Mouse (Mus musculus): ENCODE data around the gene Tceal7.
"Not testable (repeated sequence)": the region's sequence is repeated elsewhere in the genome, so short reads cannot be mapped to it uniquely, and the experiment has no call there.

Gene Tceal7

DNA sequence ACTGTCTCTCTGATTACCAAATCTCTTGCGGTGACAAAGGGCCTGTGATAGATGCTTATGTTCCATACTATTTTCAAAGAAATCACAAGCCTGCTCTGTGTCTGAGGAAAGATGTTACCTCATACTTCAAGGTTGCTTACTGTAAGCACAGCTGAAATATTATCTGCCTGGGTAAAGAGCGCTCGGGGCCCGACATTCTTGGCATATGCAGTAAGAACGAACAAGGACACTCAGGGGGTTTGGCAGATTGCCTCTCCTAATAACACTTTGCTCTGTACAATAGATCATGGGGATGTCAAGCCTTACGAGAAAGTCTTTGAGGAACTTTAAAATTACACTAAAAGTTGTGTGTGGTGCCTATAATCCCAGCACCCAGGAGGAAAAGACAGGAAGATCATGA is 34.2 kb downstream of the Tceal7 start:
- DNase-seq (ENCODE audit: low read depth), result no peak

DNA sequence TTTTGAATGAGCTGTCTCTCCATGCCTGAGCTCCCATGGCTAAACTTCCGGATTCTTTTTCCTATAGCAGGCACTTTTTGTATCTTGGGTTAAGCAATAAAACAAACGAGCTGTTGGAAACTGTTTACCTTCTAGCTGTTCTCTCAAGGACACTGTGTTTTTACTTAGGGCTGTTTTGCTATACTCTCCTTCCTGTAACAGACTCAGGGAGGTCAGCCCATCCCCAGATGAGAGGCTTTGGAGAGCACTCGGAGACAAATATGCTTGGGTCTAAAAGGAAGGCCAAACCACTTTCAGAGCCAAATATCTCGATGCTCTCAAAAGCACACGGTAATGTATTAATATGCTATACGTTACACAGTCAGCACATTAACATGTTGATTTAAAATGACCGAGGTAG is 35.1 kb downstream of the Tceal7 start:
- no peak for DNase-seq (ENCODE audit: low read depth)

DNA sequence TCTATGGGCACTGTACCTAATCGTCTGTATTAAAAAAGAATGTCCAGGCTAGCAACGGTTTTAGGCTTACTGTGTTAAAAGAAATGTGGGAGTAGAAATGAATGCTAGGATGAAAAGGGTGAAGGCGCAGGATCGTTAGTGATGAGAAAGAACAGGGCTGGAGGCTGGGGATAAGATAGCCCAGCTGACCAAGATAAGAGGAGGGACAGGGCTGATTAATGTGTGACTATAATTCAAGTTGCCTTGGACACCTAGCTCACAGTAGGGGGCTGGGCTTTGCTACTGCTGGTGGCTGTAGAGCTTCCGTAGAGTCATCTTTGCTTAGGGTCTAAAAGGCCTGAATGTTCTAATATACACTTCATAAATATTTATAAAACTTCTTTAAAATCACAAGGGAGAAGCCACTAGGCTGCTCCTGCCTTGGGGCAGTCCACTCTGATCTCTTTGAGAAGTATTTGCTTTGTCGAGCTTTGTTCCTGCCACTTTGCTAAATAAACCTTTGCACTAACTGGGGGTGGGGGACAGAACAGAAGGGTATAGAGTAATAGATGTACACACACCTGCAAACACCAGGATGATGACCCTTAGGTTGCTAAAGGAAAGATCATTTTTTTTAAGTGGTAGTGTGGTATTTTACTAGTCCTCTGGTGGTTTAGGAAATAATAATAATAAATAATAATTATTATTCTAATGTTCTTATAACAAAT is 37.6 kb downstream of the Tceal7 start:
- DNase-seq (ENCODE audit: low read depth), result no peak

DNA sequence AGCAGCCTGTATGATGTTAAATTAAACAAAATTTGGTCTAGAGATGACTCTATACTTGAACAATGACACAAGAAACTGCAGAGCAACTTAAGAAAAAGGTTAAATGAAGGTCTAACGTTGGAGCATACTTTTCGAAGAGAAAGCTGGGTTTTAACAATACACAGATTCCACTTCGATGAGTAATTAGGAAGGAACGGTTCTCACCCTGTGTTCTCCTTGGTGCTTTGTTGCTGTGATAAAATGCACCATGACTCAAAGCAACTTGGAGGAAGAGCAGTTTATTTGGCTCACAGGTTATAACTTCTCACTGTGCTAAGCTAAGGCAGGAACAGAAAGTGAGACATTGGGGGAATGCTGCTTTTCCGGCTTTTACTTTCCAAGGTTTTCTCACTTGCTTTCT is 53.1 kb downstream of the Tceal7 start:
- DNase-seq (ENCODE audit: low read depth), result no peak

DNA sequence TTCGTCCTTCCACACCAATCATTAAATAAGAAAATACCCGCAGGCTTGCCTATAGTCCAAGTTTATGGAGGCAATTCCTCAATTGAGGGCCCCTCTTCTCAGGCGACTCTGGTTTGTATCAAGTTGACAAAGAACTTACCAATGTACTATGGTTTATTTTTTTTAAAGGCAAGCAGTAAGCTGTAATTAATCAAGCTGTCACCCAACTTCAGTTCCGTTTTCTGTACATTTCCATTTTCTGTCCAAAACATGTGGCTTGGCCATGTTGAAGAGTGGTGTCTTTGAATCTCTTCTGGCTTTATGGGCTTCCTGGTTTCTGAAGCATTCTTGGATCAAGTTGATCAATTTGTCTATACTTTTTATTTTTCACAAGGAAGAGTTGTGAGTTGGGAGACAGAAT is 53.6 kb downstream of the Tceal7 start:
- no peak for DNase-seq (ENCODE audit: low read depth)

DNA sequence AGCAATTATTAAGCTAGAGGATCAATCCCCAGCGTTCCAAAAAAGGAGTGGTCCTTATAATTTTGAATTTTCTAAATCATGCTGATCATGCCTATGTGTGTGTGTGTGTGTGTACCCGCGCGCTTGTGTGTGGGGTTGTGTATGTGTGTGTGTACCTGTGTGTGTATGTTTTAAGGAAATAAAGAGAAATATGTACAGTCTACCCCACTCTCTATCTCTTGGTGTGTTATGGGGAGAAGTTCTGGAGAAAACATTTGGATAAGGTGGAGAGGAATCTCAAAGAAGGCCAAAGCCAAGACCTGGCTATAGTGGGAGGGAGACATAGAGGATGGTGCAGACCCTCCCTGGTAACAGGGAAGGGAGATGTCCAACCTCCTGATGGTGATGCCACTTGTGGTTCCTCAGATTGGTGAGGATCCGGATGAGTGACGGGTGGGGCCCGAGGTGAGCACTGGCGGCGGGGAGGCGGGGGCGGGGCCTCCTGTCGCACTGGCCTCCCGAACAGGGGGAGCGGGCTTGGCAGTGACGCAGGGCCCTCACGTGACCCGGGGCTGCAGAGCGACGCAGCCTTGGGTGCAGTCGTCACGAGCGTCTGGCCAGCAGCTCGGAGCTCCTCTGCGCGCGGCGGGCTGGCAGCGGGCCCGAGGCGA is 55.3 kb downstream of the Tceal7 start, which contains the start of gene Bex3:
Gene Bex3, plus strand, starts transcription at position 511 of the 650 bp plus-strand sequence.
- DNase-seq (ENCODE audit: low read depth), result peak; percentile 45

DNA sequence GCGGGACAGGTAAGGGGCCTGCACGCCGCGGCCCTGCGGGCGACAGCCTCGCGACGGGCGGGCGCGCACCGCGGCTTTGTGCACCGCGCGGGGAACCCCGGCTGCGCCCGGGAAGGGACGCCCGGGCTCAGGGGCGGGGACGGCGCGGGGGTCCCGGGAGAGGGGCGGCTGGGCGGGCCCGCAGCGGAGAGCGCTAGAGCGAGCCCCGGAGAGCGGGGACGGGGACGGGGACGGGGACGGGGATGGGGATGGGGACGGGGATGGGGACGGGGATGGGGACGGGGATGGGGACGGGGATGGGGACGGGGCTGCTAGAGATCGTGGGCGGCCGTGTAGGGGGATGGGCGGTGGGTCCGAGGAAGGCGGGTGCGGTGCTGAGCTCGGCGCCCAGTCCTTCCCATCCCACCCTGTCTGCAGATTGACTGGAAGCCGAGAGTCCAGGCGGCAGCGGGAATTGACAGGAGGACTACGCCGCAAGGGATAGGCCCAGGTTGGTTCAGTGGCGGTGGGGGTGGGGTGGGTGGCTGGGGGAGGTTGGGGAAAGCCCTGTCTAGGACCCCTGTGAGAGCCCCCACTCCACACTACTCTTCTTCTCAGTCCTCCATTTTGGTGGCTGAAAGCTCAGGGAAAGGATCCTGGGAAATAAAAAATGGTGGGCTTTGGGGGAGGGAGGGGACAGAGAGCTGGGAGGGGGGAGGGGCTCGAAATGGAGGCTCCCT is 56.0 kb downstream of the Tceal7 start:
- DNase-seq (ENCODE audit: low read depth), result not testable (repeated sequence)

DNA sequence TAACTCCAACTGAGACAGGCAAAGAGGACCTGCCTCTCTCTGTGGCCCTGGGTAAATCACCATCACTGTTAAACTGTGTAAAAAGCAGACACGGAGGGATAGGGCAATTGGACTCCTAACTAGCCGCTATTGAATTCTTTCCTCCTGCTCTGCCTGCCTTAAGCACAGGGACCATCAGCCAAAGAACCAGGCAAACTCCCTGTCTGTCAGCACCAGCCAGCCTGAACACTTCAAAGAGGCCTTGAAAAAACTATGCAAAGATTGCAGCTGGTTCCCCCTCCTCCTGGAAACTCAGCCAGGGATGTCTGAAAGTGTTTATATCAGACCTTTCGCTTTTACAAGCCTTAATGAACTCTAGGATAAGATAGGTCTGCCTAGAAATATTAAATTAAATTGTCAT is 60.0 kb downstream of the Tceal7 start:
- DNase-seq (ENCODE audit: low read depth), result no peak

DNA sequence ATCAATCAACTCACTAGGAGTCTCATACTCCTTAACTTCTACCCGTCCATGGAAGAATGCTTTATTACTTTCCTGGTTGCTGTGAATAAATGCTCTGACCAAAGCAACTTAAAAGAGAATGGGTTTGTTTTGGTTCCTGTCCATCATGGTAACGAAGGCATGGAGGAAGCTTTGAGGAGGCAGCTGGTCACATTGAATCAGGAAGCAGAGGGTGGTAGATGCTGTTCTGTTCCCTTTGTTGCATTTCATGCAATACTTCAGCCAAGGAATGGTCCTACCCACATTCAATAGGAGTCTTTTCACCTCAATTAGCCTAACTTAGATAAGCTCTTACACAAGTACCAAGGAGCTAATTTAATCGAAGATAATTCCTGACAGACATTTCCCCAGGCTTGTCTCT is 60.8 kb downstream of the Tceal7 start:
- DNase-seq (ENCODE audit: low read depth), result no peak
